Mouse (Mus musculus): ENCODE measurements around the gene Ccdc82. TPM values are rescaled to one million over a fixed set of nuclear protein-coding genes. Genes with fewer than 3 reads are reported as not detected.

Ccdc82 gene
- polyA plus RNA-seq, 1 experiment from 2014 or later: 7.7 TPM

GRCm38 (mm10) chr9:13258173-13258572 lies 11.4 kb downstream of the Ccdc82 start:
- H3K9me3 ChIP-seq: no peaks in the 10 kb centered on the region
- no peak overlapping the region for H3K4me3 ChIP-seq
- WGBS: 91% methylated on average over 2 of the region's 2 CpGs
- DNase-seq (ENCODE audit: extremely low spot score, low spot score): no peak
- H3K27me3 ChIP-seq (ENCODE audit: poor library complexity, severe bottlenecking): no peaks in the 10 kb centered on the region
- H3K36me3 ChIP-seq (replicated peaks): no peaks in the 10 kb centered on the region
- no peaks in the 10 kb centered on the region for H3K4me1 ChIP-seq
- no peak overlapping the region for H3K27ac ChIP-seq

GRCm38 (mm10) chr9:13260980-13261379 lies 14.2 kb downstream of the Ccdc82 start:
- Histone ChIP-seq H3K9me3 (no peaks in the 10 kb centered on the region), H3K27me3 (ENCODE audit: poor library complexity, severe bottlenecking) (no peaks in the 10 kb centered on the region), H3K27ac (no peak overlapping the region), H3K4me3 (no peak overlapping the region), H3K4me1 (no peaks in the 10 kb centered on the region), H3K36me3 (replicated peaks) (no peaks in the 10 kb centered on the region)
- no peak for DNase-seq (ENCODE audit: extremely low spot score, low spot score)
- 87% methylated on average over 3 of the region's 3 CpGs for WGBS

GRCm38 (mm10) chr9:13273219-13273618 lies 26.5 kb downstream of the Ccdc82 start:
- Histone ChIP-seq H3K27me3 (ENCODE audit: poor library complexity, severe bottlenecking) (no peaks in the 10 kb centered on the region), H3K27ac (no peak overlapping the region), H3K4me1 (no peaks in the 10 kb centered on the region), H3K36me3 (replicated peaks) (no peaks in the 10 kb centered on the region), H3K4me3 (no peak overlapping the region), H3K9me3 (no peaks in the 10 kb centered on the region)
- no peak for DNase-seq (ENCODE audit: extremely low spot score, low spot score)
- WGBS: 94% methylated on average over 1 of the region's 1 CpGs

GRCm38 (mm10) chr9:13287482-13287881 lies 40.7 kb downstream of the Ccdc82 start:
- 74% methylated on average over 2 of the region's 2 CpGs for WGBS
- no peak for DNase-seq (ENCODE audit: extremely low spot score, low spot score)
- H3K27me3 ChIP-seq (ENCODE audit: poor library complexity, severe bottlenecking): no peaks in the 10 kb centered on the region

DNA sequence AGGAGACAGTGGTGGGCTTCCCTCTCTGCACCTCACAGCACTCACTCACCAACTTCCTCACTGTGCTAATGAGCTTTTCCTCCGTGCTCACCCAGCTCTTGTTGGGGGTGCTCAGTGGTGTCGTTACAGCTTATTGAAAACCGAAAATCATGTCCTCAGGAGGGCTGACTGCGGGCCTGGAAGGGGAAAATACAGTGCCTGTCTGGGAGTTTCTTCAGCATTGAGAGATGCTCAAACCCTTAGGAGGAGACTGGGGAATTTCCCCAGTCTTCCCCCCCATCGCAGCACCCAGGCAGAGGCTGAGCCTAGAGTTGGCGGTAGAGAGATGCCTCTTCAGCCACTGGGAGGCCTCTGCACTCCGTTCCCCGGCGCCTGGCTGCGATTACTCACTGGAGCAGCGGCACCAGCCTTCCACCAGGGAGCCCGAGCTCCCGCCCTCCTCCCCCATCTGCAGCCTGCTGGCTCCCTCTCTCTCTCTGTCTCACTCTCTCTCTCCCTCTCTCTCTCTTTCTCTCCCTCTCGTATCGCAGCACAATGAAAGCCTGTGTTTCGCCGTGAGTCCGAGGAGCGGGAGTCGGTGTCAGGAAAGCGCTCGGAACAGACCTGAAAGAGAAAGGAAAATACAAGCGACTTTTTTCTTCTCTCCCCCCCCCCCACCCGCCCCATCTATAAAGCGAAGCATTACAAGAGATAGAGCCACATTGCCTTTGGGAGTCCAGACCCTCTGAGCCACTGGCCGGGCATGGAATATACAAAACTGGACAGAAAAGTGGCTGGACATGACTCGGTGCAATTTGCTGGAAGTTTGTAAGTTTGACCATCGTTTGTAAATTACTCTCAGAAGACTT lies 49.7 kb downstream of the Ccdc82 start:
- peak overlapping the region; percentile 91 for H3K27ac ChIP-seq
- no peaks in the 10 kb centered on the region for H3K9me3 ChIP-seq
- DNase-seq (ENCODE audit: extremely low spot score, low spot score): peak; percentile 88
- H3K36me3 ChIP-seq (replicated peaks): no peaks in the 10 kb centered on the region
- under 1% methylated on average over 28 of the region's 28 CpGs for WGBS
- peak overlapping the region; percentile 67 for H3K4me3 ChIP-seq
- H3K4me1 ChIP-seq: peaks cover 47% of the 10 kb centered on the region
- H3K27me3 ChIP-seq (ENCODE audit: poor library complexity, severe bottlenecking): peaks cover 24% of the 10 kb centered on the region

More at GRCm38 (mm10) chr9:13287482-13287881, 40.7 kb downstream of the Ccdc82 start:
- no peak overlapping the region for H3K4me3 ChIP-seq
- no peaks in the 10 kb centered on the region for H3K9me3 ChIP-seq
- H3K36me3 ChIP-seq (replicated peaks): no peaks in the 10 kb centered on the region
- no peak overlapping the region for H3K27ac ChIP-seq
- H3K4me1 ChIP-seq: no peaks in the 10 kb centered on the region

GRCm38 (mm10) chr9:13297122-13297667 lies 50.4 kb downstream of the Ccdc82 start:
- no peaks in the 10 kb centered on the region for H3K9me3 ChIP-seq
- H3K4me1 ChIP-seq: peaks cover 54% of the 10 kb centered on the region
- H3K4me3 ChIP-seq: peak overlapping the region; percentile 67
- no peaks in the 10 kb centered on the region for H3K36me3 ChIP-seq (replicated peaks)
- WGBS: 1% methylated on average over 12 of the region's 12 CpGs
- H3K27me3 ChIP-seq (ENCODE audit: poor library complexity, severe bottlenecking): peaks cover 24% of the 10 kb centered on the region
- H3K27ac ChIP-seq: peak overlapping the region; percentile 91
- peak; percentile 21 for DNase-seq (ENCODE audit: extremely low spot score, low spot score)

DNA sequence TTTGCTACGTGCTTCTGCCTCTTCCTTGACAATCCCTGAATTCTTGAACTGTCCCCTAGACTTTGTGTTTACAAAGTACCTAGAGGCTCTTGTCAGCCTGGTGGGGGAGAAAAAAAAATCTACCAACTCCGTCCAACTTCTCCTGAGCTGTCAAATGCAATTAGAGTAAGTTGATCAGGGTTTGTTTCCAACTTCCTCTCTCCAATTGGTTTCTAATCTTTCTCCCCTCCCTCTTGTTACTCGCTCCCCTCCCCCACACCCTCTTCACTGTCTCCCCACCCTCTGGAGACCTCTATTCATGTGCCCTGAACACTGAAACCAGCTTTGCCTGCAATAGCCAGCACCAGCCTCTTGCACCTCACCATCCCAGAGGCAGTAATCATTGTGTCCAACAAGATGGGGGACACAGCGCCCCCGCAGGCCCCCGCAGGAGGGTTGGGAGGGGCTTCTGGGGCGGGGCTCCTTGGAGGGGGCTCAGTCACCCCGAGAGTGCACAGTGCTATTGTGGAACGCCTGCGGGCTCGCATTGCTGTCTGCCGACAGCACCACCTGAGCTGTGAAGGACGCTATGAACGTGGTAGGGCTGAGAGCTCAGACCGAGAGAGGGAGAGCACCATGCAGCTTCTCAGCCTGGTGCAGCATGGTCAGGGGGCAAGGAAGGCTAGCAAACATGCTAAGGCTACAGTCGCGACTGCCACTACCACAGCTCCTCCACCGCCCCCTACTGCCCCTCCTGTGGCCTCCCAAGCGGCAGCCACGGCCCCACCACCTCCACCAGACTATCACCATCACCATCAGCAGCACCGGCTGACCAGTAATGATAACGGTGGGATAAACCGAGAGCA lies 51.1 kb downstream of the Ccdc82 start, which contains the start of gene Maml2:
Gene Maml2 (plus strand): TSS at position 290 of the 845 bp plus-strand sequence.
- WGBS: under 1% methylated on average over 23 of the region's 23 CpGs
- Histone ChIP-seq H3K27ac (peak within 1 kb of the TSS; percentile 91), H3K36me3 (replicated peaks) (no peaks in the 10 kb centered on the region), H3K27me3 (ENCODE audit: poor library complexity, severe bottlenecking) (peaks cover 24% of the 10 kb centered on the region), H3K4me1 (peaks cover 61% of the 10 kb centered on the region), H3K9me3 (no peaks in the 10 kb centered on the region), H3K4me3 (peak within 1 kb of the TSS; percentile 67)
- DNase-seq (ENCODE audit: extremely low spot score, low spot score): peak; percentile 72

DNA sequence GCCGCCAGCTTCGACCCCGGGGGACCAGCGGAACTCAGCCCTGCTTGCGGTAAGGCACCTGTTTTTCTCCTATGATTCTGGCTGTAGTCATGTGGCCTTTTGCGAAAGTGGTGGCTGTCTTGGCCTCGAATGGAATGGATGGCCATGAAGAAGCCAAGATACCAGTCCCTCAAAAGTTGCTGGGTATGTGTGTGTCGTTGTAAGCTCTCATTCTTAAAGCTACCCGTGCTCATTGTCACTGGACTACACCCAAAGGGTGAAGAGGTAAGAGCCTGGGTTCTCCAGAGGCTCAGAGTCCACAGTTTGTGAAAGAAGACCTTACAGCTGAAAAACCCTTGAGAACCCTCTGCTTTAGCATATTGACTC lies 51.7 kb downstream of the Ccdc82 start:
- no peak for DNase-seq (ENCODE audit: extremely low spot score, low spot score)
- peaks cover 24% of the 10 kb centered on the region for H3K27me3 ChIP-seq (ENCODE audit: poor library complexity, severe bottlenecking)
- 30% methylated on average over 9 of the region's 9 CpGs for WGBS
- H3K4me1 ChIP-seq: peaks cover 66% of the 10 kb centered on the region
- no peaks in the 10 kb centered on the region for H3K9me3 ChIP-seq
- peak overlapping the region; percentile 67 for H3K4me3 ChIP-seq
- no peaks in the 10 kb centered on the region for H3K36me3 ChIP-seq (replicated peaks)
- H3K27ac ChIP-seq: peak overlapping the region; percentile 91

GRCm38 (mm10) chr9:13299190-13299589 lies 52.4 kb downstream of the Ccdc82 start:
- WGBS: 87% methylated on average over 6 of the region's 6 CpGs
- peaks cover 73% of the 10 kb centered on the region for H3K4me1 ChIP-seq
- H3K36me3 ChIP-seq (replicated peaks): no peaks in the 10 kb centered on the region
- no peaks in the 10 kb centered on the region for H3K9me3 ChIP-seq
- no peak overlapping the region for H3K27ac ChIP-seq
- no peak for DNase-seq (ENCODE audit: extremely low spot score, low spot score)
- peak overlapping the region; percentile 67; the same call in 1 of the 2 replicates for H3K4me3 ChIP-seq
- H3K27me3 ChIP-seq (ENCODE audit: poor library complexity, severe bottlenecking): peaks cover 24% of the 10 kb centered on the region

GRCm38 (mm10) chr9:13300041-13300441 lies 53.3 kb downstream of the Ccdc82 start:
- Histone ChIP-seq H3K27ac (peak overlapping the region; percentile 21; the same call in 1 of the 2 replicates), H3K4me3 (peak overlapping the region; percentile 67; the same call in 1 of the 2 replicates), H3K9me3 (no peaks in the 10 kb centered on the region), H3K4me1 (peaks cover 76% of the 10 kb centered on the region), H3K36me3 (replicated peaks) (no peaks in the 10 kb centered on the region), H3K27me3 (ENCODE audit: poor library complexity, severe bottlenecking) (peaks cover 24% of the 10 kb centered on the region)
- DNase-seq (ENCODE audit: extremely low spot score, low spot score): no peak
- WGBS: 50% methylated on average over 3 of the region's 3 CpGs

DNA sequence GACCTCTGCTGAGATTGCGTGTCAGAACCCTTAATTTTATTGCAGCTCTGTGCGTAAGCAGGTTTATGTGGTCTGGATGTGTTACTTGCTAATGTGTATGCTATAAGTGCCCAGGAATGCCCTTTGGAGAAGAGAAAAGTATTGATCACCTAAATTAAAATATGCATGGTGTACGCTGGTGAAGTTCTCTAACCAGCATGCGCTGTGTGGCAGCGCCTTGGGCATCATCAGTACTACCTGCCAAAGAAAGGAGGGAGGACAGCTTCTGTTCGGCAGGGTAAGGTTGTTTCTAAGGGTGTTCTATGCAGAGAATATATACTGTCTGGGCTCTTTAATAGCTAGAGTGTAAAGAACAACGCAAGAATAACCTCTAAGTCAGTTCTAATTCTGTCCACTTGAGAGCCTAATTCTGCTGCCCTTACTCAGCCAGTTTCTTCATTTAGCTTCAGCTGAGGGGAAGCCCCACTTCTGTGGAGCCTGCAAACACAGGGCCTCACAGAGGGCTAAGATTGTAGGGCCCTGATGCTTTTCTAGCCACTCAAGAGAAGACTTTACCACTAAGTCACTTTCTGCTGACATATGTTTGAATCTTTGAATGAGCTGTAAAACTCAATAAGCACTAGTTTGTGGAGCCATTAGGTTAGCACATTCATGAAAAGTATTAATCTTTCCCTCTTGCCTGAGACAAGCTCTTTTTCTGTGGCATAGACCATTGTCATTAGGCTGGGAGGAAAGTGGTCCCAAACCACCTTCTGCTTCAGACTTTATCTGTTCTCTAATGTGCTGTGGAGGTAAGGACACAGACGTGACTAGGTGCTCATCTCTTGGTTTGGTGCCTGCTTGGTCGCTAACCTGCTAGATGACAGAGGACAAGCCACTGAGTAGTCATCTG lies 54.4 kb downstream of the Ccdc82 start:
- no peak for DNase-seq (ENCODE audit: extremely low spot score, low spot score)
- 0 out of 2 replicates have a peak overlapping the region, but pooled peaks have one; percentile 21 for H3K27ac ChIP-seq
- peak overlapping the region; percentile 0; the same call in 1 of the 2 replicates for H3K4me3 ChIP-seq
- peaks cover 24% of the 10 kb centered on the region for H3K27me3 ChIP-seq (ENCODE audit: poor library complexity, severe bottlenecking)
- H3K4me1 ChIP-seq: peaks cover 75% of the 10 kb centered on the region
- H3K36me3 ChIP-seq (replicated peaks): no peaks in the 10 kb centered on the region
- H3K9me3 ChIP-seq: no peaks in the 10 kb centered on the region
- WGBS: 77% methylated on average over 9 of the region's 9 CpGs

All from forebrain, embryonic 10.5 days (tissue).